Mouse (Mus musculus): ENCODE data around the gene Aatf. TPM values are rescaled to one million over a fixed set of nuclear protein-coding genes. Genes with fewer than 3 reads are reported as not detected.
"Not testable (repeated sequence)": the region's sequence is repeated elsewhere in the genome, so short reads cannot be mapped to it uniquely, and the experiment has no call there.

The Aatf gene
- polyA plus RNA-seq, 1 experiment from 2014 or later = 49.4 TPM

- H3K36me3 ChIP-seq = peaks cover 38% of the 10 kb centered on the region; the same call in 1 of the 2 replicates
- H3K9me3 ChIP-seq (replicated peaks) = no peaks in the 10 kb centered on the region
- ATAC-seq (ENCODE audit: insufficient number of reproducible peaks, low FRiP score, low TSS enrichment, low read depth) = no peak
- no peaks in the 10 kb centered on the region for H3K4me1 ChIP-seq
- no peak overlapping the region for H3K4me2 ChIP-seq (replicated peaks)
- 77% methylated on average over 7 of the region's 7 CpGs for WGBS
- no peak overlapping the region for H3K4me3 ChIP-seq (replicated peaks)
- H3K27ac ChIP-seq (replicated peaks) = no peak overlapping the region
- H3K27me3 ChIP-seq = no peaks in the 10 kb centered on the region
- H3K9ac ChIP-seq = no peak overlapping the region
These were observed 119.8 kb downstream of the Aatf start for GRCm38 (mm10) chr11:84393571-84393970.

DNA sequence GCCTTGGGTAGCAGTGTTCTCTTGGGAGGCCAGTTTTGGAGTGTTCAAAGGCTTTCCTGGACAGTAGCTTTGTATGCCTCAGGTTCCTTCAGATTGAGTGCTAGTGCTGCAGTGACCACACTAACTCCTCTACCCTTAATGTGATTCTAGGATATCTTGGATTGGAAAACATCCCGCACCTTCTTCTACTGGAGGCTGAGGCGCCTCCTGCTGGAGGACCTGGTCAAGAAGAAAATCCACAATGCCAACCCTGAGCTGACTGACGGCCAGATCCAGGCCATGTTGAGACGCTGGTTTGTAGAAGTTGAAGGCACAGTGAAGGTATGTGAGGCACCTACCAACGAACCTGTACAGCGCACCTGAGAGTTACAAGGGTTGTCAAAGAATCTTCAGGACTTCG, 121.3 kb downstream of the Aatf start:
- peaks cover 24% of the 10 kb centered on the region; the same call in 1 of the 2 replicates for H3K36me3 ChIP-seq
- not testable (repeated sequence) for H3K4me3 ChIP-seq (replicated peaks); H3K9me3 ChIP-seq (replicated peaks); H3K4me2 ChIP-seq (replicated peaks); H3K4me1 ChIP-seq; ATAC-seq (ENCODE audit: insufficient number of reproducible peaks, low FRiP score, low TSS enrichment, low read depth); H3K27me3 ChIP-seq; H3K27ac ChIP-seq (replicated peaks); H3K9ac ChIP-seq
- 84% methylated on average over 7 of the region's 7 CpGs for WGBS

- Histone ChIP-seq H3K4me2 (replicated peaks) (no peak overlapping the region), H3K9me3 (replicated peaks) (no peaks in the 10 kb centered on the region), H3K27me3 (no peaks in the 10 kb centered on the region), H3K36me3 (peaks cover 22% of the 10 kb centered on the region; the same call in 1 of the 2 replicates), H3K4me1 (no peaks in the 10 kb centered on the region), H3K9ac (no peak overlapping the region), H3K4me3 (replicated peaks) (no peak overlapping the region), H3K27ac (replicated peaks) (no peak overlapping the region)
- ATAC-seq (ENCODE audit: insufficient number of reproducible peaks, low FRiP score, low TSS enrichment, low read depth) = no peak
- 87% methylated on average over 8 of the region's 8 CpGs for WGBS
These were observed 122.2 kb downstream of the Aatf start for GRCm38 (mm10) chr11:84391126-84391525.

DNA sequence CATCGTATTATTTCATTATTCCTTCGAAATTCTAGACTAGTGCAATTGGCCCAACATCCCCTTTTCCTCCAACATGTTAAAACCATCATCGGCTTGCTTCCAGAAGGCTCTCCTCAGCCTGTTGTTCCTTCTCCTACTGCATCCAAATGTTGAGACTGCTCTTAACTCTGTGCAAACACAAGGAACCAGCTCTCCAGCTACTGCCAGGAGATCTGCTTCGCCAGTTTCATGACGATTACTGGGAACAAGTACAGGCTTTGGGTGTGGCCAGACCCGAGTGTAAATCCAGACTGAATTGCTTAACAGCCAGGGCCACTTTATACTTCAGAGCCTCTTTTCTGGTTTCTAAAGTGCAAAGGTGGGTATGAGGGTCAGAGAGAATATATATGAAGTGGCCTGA, 124.0 kb downstream of the Aatf start:
- no peak overlapping the region for H3K4me3 ChIP-seq (replicated peaks)
- no peak for ATAC-seq (ENCODE audit: insufficient number of reproducible peaks, low FRiP score, low TSS enrichment, low read depth)
- H3K27me3 ChIP-seq = no peaks in the 10 kb centered on the region
- H3K4me2 ChIP-seq (replicated peaks) = no peak overlapping the region
- H3K36me3 ChIP-seq = peaks cover 31% of the 10 kb centered on the region; the same call in 1 of the 2 replicates
- H3K9me3 ChIP-seq (replicated peaks) = no peaks in the 10 kb centered on the region
- 62% methylated on average over 6 of the region's 6 CpGs for WGBS
- no peak overlapping the region for H3K27ac ChIP-seq (replicated peaks)
- no peaks in the 10 kb centered on the region for H3K4me1 ChIP-seq
- H3K9ac ChIP-seq = no peak overlapping the region

DNA sequence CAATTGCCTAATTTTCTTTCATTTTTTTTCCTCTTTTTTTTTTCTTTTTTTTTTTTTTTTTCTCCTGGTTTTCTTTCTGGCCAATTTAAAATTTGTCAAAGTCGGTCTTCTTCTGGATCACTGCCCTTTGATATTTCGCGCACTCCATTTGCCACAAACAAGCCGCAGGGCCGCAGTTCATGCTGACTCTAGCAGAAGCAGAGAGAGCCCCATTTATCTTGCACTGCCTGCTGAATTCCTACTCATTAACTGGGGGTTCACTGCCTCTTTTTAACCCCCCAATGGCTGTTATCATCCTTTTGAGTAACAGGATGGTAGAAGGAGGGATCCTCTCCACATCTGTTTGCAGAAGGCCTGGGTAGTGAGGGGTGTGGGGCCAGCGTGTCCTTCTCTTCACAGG, 129.4 kb downstream of the Aatf start:
- Histone ChIP-seq H3K4me2 (replicated peaks) (no peak overlapping the region), H3K4me1 (no peaks in the 10 kb centered on the region), H3K9ac (no peak overlapping the region), H3K36me3 (peaks cover 15% of the 10 kb centered on the region), H3K9me3 (replicated peaks) (no peaks in the 10 kb centered on the region), H3K4me3 (replicated peaks) (no peak overlapping the region), H3K27me3 (no peaks in the 10 kb centered on the region), H3K27ac (replicated peaks) (no peak overlapping the region)
- no peak for ATAC-seq (ENCODE audit: insufficient number of reproducible peaks, low FRiP score, low TSS enrichment, low read depth)
- 80% methylated on average over 6 of the region's 6 CpGs for WGBS

DNA sequence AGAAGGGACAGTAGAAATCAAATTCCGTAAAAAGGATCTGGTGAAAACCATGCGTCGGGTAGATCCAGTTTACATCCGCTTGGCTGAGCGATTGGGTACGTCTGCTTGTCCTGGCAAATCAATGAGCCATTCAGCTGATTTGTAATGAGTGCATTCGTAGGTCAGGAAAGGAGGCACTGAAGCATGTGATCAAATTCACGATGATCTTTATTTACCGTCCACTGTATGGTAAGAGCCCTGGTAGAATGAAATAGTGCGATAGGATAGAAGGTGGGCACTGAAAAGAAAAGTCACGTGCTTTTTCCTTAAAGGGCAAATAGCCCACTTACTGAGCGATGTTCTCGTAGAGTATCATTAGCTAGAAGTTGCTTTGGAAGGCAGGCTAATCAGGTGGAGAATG, 130.9 kb downstream of the Aatf start:
- no peak overlapping the region for H3K4me3 ChIP-seq (replicated peaks)
- no peak overlapping the region for H3K9ac ChIP-seq
- no peak overlapping the region for H3K27ac ChIP-seq (replicated peaks)
- whole genome bisulfite sequencing = 85% methylated on average over 13 of the region's 13 CpGs
- ATAC-seq (ENCODE audit: insufficient number of reproducible peaks, low FRiP score, low TSS enrichment, low read depth) = no peak
- H3K27me3 ChIP-seq = no peaks in the 10 kb centered on the region
- no peaks in the 10 kb centered on the region for H3K4me1 ChIP-seq
- H3K36me3 ChIP-seq = peaks cover 15% of the 10 kb centered on the region
- no peak overlapping the region for H3K4me2 ChIP-seq (replicated peaks)
- no peaks in the 10 kb centered on the region for H3K9me3 ChIP-seq (replicated peaks)

GRCm38 (mm10) chr11:84376510-84377365, 136.6 kb downstream of the Aatf start:
- Histone ChIP-seq H3K27me3 (no peaks in the 10 kb centered on the region), H3K36me3 (peaks cover 18% of the 10 kb centered on the region; the same call in 1 of the 2 replicates), H3K4me3 (replicated peaks) (no peak overlapping the region), H3K9ac (no peak overlapping the region), H3K4me1 (no peaks in the 10 kb centered on the region), H3K4me2 (replicated peaks) (no peak overlapping the region), H3K9me3 (replicated peaks) (no peaks in the 10 kb centered on the region), H3K27ac (replicated peaks) (no peak overlapping the region)
- ATAC-seq (ENCODE audit: insufficient number of reproducible peaks, low FRiP score, low TSS enrichment, low read depth) = no peak
- 81% methylated on average over 13 of the region's 13 CpGs for WGBS

- Histone ChIP-seq H3K9ac (no peak overlapping the region), H3K9me3 (replicated peaks) (no peaks in the 10 kb centered on the region), H3K4me2 (replicated peaks) (no peak overlapping the region), H3K36me3 (peaks cover 18% of the 10 kb centered on the region; the same call in 1 of the 2 replicates), H3K4me1 (no peaks in the 10 kb centered on the region), H3K27ac (replicated peaks) (no peak overlapping the region), H3K4me3 (replicated peaks) (no peak overlapping the region), H3K27me3 (no peaks in the 10 kb centered on the region)
- no peak for ATAC-seq (ENCODE audit: insufficient number of reproducible peaks, low FRiP score, low TSS enrichment, low read depth)
- WGBS = 43% methylated on average over 3 of the region's 3 CpGs
These were observed 137.3 kb downstream of the Aatf start for GRCm38 (mm10) chr11:84375951-84376496.

DNA sequence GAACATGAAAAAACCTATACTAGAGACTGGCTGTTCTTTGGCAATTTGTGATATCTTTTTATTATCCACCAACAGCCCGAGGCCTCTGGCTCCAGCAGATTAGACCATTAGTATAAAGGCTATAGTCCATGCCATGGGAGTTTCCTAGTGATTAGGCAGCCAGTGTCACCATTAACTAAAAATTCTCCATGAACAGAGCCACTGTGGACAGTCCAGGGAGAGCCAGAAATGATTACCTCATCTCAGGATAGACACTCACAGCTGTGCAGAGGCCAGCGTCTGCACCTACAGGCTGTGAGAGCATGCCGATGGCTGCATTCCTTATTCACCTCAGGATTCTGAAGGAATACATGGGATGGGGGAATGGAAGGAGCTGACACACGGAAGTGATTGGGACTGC, 140.2 kb downstream of the Aatf start:
- H3K4me3 ChIP-seq (replicated peaks) = no peak overlapping the region
- H3K27ac ChIP-seq (replicated peaks) = no peak overlapping the region
- no peaks in the 10 kb centered on the region for H3K27me3 ChIP-seq
- no peak for ATAC-seq (ENCODE audit: insufficient number of reproducible peaks, low FRiP score, low TSS enrichment, low read depth)
- peaks cover 18% of the 10 kb centered on the region; the same call in 1 of the 2 replicates for H3K36me3 ChIP-seq
- no peak overlapping the region for H3K9ac ChIP-seq
- H3K9me3 ChIP-seq (replicated peaks) = no peaks in the 10 kb centered on the region
- no peak overlapping the region for H3K4me2 ChIP-seq (replicated peaks)
- H3K4me1 ChIP-seq = no peaks in the 10 kb centered on the region
- 92% methylated on average over 4 of the region's 4 CpGs for WGBS

Measured in embryonic facial prominence, embryonic 15.5 days (tissue).